Mouse (Mus musculus): ENCODE data around the gene Cmc1.

The Cmc1 gene

DNA sequence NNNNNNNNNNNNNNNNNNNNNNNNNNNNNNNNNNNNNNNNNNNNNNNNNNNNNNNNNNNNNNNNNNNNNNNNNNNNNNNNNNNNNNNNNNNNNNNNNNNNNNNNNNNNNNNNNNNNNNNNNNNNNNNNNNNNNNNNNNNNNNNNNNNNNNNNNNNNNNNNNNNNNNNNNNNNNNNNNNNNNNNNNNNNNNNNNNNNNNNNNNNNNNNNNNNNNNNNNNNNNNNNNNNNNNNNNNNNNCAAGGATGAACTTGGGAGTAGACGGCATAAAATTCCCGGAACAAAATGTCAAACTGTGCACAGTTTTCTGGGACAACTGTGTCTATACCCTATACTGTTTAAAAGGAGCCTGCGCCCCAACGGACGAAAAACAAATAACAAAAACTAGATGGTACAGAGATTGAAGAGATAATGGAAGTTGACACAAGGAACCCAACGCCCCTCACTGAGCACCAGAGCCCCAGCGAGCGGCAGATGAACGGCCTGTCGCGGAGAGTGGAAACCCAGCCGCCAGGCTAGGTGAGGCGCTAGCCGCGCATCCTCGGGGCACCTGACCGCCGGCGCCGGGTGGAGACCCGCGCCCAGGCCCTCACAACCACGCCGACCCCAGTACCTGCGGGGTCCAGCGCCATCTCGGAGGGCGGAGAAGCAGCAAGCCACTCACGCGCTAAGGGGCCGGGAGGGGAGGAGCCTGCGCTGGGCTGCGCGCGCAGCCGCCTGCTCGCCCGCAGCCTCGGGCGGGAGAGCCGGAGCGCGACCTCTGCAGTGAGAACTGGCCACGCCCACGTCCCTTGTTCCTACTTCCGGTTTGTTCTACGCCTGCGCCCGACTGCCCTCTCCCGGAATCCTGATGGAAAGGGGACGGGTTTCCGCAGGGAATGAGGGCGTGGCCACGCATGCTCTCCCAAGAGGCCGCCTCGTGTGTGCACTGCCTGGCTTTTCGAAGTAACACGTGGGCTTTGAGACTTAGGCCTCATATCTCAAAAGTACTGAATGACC is at the start of gene Cmc1:
Gene Cmc1 (minus strand): TSS at position 771 of the 996 bp plus-strand sequence.
- DNase-seq (ENCODE audit: low read depth, low spot score): peak; percentile 93

DNA sequence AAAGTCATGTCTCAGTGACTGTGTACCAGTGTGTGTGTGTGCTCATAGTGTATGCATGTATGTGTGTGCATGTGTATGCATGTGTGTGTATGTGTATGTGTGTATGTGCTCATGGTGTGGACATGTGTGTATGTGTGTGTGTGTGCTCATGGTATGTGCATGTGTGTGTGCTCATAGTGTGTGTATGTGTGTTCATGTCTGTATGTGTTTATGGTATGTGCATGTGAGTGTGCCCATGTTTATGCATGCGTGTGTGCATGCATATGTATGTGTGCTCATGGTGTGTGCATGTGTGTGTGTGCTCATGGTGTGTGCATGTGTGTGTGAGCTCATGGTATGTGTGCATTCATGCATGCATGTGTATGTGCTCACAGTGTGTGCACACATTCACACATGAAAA is 48.6 kb upstream of the Cmc1 start:
- DNase-seq (ENCODE audit: low read depth, low spot score): no peak

DNA sequence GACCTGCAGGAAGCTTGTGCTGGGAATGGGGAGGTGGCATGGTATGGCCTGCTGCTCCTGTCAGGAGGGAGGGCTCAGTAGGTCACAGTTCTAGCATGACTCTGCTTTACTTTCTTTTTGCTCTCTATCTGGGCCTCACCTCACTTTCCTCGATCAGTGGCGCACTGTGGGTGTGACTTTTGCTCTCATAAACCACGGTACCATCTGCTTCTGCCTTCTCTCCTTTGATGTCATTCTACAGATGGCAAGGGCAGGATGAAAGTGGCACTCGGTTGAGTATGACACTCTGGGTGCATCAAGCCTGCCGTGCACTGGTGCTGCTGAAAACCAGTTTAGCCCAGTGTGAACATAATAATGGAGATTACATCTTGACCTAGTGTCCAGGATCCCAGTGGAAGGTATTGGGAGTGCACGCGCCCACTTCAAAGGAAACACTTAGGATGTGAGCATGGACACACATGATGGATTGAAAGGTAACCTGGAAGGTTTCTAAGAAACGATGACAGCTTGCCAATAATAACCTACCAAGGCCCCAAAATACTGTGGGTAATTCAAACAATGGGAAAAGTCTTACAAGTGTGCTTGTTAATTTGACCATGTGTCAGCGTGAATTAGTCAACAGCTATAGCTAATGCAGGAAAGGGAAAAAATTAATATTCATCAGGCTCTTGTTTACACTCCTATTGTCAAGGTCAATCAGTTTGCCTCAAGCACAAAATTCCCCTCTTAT is 46.8 kb upstream of the Cmc1 start:
- no peak for DNase-seq (ENCODE audit: low read depth, low spot score)

DNA sequence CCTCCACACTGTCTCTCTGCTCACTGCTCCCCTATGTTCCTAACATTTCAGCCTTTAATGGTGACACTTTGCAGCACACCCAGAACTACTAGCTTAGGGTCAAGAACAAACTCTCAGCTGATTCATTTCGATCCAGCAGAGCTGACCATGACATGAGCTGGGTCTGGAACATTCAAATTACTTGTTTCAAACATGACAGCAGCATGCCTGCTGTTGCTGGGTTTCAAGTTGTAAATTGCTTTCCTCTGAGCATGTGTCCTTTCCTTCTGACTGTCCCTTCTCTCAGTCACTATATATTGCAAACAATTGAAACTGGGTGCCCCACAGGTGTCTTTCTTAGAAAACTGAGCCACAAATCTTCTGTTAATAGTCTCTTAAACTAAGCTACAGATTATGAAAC is 43.3 kb upstream of the Cmc1 start:
- no peak for DNase-seq (ENCODE audit: low read depth, low spot score)

DNA sequence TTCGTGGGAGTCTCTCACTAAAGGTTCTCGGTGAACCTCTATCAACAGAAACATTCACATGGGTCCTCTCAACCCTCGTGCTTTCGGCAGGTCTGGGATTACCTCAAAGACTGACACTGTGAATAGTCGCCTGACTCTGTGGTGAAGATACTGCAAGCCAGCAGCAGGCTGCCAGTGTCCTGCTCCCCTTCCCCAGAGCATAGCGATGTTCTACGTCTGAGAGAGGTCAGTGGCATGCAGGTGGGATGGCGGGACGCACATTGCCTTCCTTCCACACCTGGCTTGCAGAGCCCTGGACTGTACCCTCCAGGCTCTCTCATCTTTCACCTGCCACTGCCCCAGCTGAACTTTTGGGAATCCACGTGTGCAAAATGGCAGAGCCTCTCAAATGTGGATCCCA is 41.3 kb upstream of the Cmc1 start:
- DNase-seq (ENCODE audit: low read depth, low spot score): no peak

DNA sequence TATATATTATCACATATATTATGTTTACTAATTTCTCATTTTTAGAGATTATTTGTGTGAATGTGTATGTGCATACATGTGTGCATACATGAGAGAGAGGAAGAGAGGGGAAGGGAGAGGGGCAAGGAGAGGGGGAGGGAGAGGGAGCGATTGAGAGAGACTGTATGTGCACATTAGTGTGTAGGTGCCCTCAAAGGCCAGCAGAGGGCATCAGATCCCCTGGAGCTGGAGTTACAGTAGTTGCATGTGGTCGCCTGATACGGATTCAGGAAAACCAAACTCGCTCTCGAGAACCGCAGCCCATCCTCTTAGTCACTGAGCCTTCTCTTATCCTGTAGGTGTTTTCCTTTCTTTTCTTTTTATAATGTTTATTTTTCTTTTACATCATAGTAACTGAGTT is 38.4 kb upstream of the Cmc1 start:
- no peak for DNase-seq (ENCODE audit: low read depth, low spot score)

DNA sequence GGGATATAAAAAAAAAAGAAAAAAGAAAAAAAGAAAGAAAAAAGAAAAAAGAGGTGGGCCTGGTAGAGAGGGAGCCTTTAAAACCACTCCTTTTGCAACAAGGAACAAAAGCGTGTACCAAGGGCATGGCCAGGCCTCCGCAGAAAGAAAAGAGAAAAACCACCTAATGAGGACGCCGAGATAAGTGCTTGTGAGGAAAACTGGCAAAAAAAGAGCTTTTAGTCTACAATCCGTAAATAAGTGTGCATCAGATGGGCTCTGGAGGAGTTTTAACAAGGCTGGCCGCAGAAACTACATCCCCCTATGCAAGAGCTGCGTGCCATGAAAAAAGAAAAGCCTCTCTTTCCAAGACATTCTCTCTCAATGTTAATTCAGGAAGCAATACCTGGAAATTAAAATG is 37.4 kb upstream of the Cmc1 start:
- DNase-seq (ENCODE audit: low read depth, low spot score): no peak

DNA sequence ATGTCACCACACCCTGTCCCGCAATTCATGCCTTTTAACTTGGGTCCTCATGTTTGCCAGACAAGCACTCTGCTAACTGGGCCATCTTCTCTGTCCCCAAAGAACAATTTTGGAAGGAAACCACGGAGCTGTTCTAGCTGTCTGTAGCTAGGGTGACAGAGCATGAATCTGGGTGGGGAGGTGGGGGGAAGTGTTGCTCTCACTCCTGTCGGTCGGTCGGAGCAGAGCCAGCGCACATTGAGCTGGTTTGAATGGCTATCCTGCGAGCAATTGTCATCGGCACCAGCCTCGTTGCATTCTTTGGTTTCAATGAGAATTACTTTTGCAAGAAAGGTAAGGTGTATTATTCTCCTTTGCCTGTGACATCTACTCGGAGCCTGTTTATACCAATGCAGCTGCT is 36.8 kb upstream of the Cmc1 start:
- no peak for DNase-seq (ENCODE audit: low read depth, low spot score)

DNA sequence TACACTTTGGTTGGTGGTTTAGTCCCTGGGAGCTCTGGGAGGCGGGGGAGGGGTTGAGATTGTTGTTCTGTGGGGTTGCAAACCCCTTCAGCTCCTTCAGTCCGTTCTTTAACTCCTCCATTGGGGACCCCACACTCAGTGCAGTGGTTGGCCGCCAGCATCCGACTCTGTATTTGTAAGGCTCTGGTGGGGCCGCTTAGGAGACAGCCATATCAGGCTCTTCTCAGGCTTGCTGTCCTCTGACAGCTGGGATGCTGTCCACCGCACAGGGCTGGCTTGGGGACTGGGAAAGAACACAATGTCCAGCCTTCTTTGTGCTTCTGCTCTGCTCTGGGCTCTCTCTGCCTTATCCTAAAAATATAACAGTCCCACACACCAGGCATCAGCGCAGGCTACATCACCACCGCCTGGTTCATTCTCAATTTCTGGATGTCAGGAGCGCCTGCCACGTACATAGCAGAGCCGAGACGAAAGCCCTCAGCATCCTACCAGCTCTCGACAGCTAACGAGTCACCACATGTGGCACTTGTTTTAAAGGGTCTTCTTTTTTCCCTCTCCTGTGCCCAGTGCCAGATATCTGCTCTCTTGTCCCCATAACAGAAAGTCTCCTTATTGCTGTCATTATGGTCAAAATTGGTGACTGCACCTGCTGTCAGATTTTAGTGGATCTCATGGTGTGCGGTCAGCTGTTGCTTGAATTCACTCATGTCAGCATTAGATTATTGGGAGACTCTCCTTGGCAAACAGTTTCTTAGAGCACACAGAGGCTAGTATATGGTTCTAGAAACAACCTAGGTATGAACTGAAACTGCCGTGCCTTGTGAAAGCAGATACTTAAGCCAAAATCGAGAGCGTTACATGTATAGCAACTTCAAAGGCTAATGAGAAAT is 29.4 kb upstream of the Cmc1 start:
- DNase-seq (ENCODE audit: low read depth, low spot score): no peak

DNA sequence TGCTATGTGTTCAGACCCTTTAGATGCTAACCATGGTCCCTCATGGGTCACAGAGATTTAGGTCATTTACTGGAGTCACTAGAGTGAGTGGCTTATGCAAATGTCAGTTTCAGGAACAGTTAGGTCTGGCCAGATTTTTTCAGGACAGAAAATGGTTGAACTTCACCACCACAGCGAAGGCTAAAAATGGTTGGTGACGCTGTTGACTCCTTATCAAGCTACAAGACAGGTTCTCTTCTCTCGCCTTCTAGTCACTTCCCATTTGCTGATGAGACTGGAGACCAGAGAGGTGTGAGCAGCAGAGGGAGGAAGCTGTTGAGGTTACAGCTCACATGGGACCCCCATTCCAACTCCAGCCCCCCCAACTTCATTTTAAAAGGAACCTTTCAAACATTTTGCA is 26.7 kb upstream of the Cmc1 start:
- no peak for DNase-seq (ENCODE audit: low read depth, low spot score)

DNA sequence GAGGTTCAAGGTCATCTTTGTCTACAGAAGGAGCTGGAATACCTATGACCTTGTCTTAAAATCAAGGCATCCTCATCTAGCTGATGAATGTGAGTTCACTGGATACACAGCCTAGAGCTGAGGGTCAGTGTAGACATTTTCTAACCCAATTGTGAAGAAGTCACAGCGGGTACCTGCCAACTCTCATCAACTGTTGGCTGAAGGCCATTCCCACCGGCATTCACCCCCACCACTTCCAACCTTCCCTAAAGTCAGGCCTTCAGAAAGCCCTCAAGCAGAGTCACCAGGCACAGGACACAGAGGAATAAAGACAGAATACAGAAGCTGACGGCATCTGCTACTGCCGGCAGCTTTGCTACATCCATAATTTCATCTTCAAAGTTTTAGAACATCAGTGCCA is 25.4 kb upstream of the Cmc1 start:
- DNase-seq (ENCODE audit: low read depth, low spot score): no peak

DNA sequence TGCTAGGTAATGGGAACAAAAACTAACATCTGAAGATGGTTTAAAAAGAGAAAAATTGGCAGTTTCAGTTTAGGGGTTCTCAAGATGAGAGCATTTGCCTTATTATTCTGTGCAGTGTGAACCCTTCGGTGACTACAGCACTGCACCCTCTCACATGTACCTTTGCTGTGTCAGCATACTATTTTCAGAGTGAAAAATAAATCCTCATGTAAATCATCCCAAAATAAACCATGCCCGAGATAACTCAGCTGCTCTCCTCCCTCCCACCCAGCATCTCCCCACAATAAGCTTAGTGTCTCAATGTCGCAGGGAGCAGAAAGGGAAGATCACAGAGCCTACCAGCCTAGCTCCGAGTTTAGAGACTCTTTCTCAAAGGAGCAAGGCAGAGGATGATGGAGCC is 23.1 kb upstream of the Cmc1 start:
- no peak for DNase-seq (ENCODE audit: low read depth, low spot score)

DNA sequence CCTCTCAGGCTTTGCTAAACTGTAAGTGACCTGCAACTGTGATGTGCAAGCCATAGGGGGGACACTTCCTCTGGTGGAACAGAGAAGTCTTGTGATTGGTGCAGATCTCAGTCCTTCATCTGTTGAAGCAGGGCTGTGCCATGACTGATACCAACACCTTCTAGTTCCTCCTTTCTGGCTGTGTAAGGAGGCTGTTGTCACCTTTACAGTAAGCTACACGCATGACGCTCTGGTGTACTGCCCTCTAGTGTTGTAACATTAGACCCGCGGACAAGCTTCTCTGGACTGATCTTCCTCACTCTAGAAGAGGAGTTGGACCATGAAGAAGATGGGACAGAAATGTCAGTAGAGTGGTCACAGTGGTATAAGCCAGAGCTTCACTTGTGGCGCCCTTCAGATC is 18.6 kb upstream of the Cmc1 start:
- no peak for DNase-seq (ENCODE audit: low read depth, low spot score)

DNA sequence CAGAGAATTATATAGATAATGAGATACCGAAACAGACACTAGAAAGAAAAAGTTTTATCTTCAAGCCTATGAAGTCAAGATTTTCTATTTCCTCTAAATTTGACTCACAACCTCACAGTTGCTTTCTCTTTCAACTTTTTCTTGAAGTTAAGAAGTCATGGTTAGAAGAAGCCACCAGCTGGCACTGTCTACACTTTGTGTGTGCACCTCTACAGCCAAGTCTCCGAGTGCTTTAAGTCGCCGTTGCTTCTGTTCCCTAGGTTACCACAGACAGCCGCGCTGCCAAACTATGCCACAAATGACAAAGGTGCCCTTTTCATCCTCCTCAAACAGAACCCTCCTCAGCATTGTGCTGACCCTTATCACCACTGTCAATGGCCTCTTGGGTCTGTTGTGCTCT is 17.6 kb upstream of the Cmc1 start:
- DNase-seq (ENCODE audit: low read depth, low spot score): no peak

DNA sequence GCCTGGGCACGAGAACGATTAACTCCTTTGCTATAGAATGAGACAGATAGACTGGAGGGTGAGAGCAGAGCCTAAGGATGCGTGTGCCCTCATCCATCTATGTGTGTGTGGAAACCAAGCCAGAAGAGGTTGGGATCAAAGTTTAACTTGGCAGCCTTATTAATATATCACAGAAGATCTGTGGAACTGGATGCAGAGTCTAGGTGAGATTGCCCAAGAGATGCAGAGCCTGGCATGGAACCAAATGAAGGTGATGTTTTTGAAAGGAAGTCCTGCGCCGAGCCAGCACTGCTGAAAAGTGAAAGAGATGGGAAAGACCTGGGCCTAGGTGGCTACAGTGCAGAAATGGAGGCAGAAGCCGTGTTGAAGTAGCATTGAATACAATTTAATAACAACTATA is 11.6 kb upstream of the Cmc1 start:
- no peak for DNase-seq (ENCODE audit: low read depth, low spot score)

DNA sequence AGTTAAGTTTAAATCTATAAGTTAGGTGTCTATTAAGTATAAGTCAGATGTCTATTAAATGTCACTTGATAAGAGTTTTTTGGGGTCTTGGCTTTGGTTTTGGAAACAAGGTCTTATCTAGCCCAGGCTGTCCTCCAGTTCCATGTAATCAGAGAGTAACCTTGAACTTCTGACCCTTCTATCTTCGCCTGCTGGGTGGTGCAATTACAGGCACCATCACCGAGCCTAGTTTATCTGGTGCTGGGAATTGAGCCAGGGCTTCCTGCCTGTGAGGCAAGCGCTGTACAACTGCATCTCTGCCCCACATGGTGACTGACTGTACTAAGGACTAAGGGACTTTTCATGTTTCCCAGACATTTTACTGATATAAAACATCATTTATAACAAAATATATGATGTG is 10.0 kb upstream of the Cmc1 start:
- DNase-seq (ENCODE audit: low read depth, low spot score): no peak

DNA sequence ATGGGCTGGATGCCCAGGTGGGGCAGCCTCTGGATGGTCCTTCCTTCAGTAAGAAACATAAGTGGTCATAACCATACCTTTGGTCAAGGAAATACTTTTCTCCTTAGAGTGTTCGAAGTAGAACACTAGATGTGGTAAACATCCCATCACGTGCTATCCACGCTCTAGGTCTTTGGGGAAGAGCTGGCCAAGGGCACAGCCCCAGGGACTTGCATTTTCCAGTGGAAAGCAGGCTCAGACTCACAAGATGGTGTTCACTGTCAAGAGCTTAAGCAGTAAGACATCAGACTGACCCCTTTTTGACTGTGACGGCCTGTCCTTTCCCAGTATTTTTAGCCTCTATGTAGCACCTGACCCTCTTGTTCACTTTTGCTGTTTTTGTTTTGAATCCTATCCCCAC is 8.2 kb upstream of the Cmc1 start:
- no peak for DNase-seq (ENCODE audit: low read depth, low spot score)

DNA sequence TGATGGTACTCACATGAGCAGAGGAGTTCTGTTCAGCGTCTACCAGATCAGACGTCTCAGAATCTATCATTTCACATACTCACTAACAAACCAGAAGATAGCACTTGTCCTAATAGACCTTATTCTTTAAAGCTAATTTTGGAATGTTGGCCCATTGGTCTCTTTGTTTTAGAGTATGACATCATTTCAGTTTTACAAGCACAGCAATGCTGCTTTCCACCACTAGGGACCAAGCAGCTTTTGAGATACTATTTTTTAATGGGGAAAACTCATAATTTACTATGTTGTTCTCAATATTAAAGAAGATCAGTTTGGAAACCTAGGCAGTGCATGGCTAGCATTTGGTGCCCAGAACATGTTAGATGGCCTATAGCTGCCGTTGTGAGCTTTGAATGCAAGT is 7.3 kb upstream of the Cmc1 start:
- no peak for DNase-seq (ENCODE audit: low read depth, low spot score)

DNA sequence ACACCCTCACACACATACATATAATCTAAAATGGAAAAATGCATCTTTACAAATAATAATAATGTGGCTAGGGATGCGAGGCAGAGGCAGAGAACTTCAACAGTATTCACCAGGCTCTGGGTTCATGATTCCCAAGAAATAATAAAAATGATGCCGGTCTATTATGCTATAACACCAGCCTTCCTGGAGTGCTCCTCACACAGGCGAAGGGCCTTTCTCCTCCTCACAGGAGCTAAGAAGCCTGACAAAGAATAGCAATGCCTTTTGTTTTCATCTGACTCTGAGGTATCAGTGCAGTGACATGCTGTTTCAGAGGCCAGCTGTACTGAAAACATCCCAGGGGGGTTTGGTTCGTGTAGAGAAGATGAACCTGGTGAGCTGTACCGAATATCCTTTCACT is 4.7 kb upstream of the Cmc1 start:
- DNase-seq (ENCODE audit: low read depth, low spot score): no peak

DNA sequence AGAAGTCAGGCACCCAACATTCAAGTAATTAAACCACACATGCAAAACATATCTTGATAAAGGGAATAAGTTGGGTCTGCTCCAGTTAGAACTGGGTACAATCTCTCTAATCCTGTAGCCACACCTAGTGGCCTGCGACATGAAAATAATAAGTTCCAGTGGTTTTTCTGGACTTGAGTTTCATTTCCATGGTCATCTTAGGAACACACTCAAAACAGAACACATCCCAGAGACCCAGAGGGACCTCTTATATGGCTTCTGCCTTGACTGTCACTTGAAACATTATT is 1.2 kb upstream of the Cmc1 start:
- DNase-seq (ENCODE audit: low read depth, low spot score): no peak

DNA sequence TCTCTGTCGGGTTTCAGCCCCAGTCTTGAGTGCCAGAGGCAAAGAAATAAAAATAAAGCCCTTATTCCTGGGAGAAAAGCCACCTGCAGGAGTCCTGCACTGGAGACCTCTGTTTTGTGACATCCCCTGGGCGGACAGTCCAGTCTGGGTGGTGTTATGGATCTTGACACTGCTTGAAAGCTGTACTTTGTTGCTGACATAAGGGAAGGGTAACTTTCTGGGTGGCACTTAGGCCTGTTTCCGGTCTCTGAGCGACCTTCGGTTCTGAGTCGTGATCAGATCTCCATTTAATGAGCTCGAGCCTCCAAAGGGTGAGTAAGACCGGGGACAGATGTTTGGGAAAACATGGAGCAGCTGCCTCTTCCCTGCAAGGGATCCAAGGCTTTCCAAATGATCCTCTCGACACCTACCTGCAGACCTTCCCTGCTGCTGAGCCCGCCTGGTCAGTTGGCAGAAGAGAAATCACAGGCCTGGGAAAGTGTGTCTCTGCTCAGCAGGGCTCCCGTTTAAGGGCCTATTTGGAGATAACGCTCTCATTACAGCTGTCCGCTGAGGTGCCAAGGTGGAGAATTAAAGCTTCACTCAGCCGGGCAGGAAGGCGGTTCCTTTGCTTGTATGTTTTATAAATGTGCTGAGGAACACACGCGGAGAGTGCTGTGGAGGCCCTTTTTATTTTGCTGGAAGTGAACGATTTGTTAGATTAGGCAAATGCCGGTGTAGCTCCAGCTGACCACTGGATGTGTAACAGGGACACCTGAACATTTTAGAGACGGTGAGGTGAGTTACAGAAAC is 648 bp upstream of the Cmc1 start:
- no peak for DNase-seq (ENCODE audit: low read depth, low spot score)

All from telencephalon, adult 2 months (tissue).